Mouse (Mus musculus) heart, embryonic 14.5 days (tissue): ENCODE measurements around the gene 4930404N11Rik. TPM values are rescaled to one million over a fixed set of nuclear protein-coding genes. Genes with fewer than 3 reads are reported as not detected.

Experiments used
- ATAC-seq: fragments of 200-750 bp; cut with Nextera tagmentation; 2 replicates; pipeline ENCODE4 v1.8.0; 2017; ENCODE audit warnings: low read depth, moderate TSS enrichment; ENCODE audit not compliant: insufficient number of reproducible peaks, insufficient read depth, low FRiP score
- H3K27ac ChIP-seq, 2 experiments: fragments of 200-500 bp in 1 of 2; fragments of 300-500 bp in 1 of 2; sonication (generic) in 1 of 2; replicated peaks in 1 of 2; 2 replicates each; pipeline ENCODE4 v1.5.1; 2012 to 2014; ENCODE audit warnings: low read depth in 2 of 2, low read length in 2 of 2, control low read depth in 1 of 2, mild to moderate bottlenecking in 1 of 2, mixed read lengths in 1 of 2; ENCODE audit not compliant: control insufficient read depth in 1 of 2, insufficient read depth in 1 of 2
- H3K27me3 ChIP-seq: fragments of 300-500 bp; sonication (generic); 2 replicates; pipeline ENCODE4 v1.6.1; 2014; ENCODE audit warnings: mild to moderate bottlenecking, low read length, control low read depth; ENCODE audit not compliant: control insufficient read depth, insufficient read depth
- H3K36me3 ChIP-seq: fragments of 300-500 bp; sonication (generic); 2 replicates; pipeline ENCODE4 v1.6.1; 2014; ENCODE audit warnings: mild to moderate bottlenecking, control low read depth, low read length, mixed read lengths; ENCODE audit not compliant: control insufficient read depth, insufficient read depth
- H3K4me1 ChIP-seq, 2 experiments: fragments of 200-500 bp in 1 of 2; fragments of 300-500 bp in 1 of 2; sonication (generic) in 1 of 2; 2 replicates each; pipeline ENCODE4 v1.6.1; 2012 to 2014; ENCODE audit warnings: low read length in 2 of 2, control low read depth in 1 of 2, mixed read lengths in 1 of 2; ENCODE audit not compliant: control insufficient read depth in 2 of 2, insufficient read depth in 2 of 2
- H3K4me2 ChIP-seq: fragments of 300-500 bp; sonication (generic); 2 replicates; pipeline ENCODE4 v1.6.1; 2014; ENCODE audit warnings: mild to moderate bottlenecking, low read length
- H3K4me3 ChIP-seq, 2 experiments: fragments of 200-500 bp in 1 of 2; fragments of 300-500 bp in 1 of 2; sonication (generic) in 1 of 2; 2 replicates each; pipeline ENCODE4 v1.5.1; 2012 to 2014; ENCODE audit warnings: low read length in 2 of 2, mild to moderate bottlenecking in 2 of 2, control low read depth in 1 of 2, low read depth in 1 of 2, moderate library complexity in 1 of 2; ENCODE audit not compliant: control insufficient read depth in 1 of 2, insufficient read depth in 1 of 2
- H3K9ac ChIP-seq: fragments of 300-500 bp; sonication (generic); 2 replicates; pipeline ENCODE4 v1.6.1; 2014; ENCODE audit warnings: mild to moderate bottlenecking, low read length
- H3K9me3 ChIP-seq: fragments of 300-500 bp; sonication (generic); 2 replicates; pipeline ENCODE4 v1.6.1; 2016; ENCODE audit warnings: low read length, control low read depth; ENCODE audit not compliant: control insufficient read depth
- WGBS: fragments of 180-500 bp; shearing (Covaris S2); extraction: QIAGEN DNeasy Blood & Tissue Kit; methylation state at CpG from one replicate; pipeline ENCODE4 v1.1.7; 2014; 5-methylcytosine and 5-hydroxymethylcytosine counted together
- polyA plus RNA-seq: library from polyadenylated mRNA; unstranded; fragments of >200 nt; fragmentation: Nextera tagmentation; extraction: Ambion mirVana; gene quantifications from 2 replicates; pipeline ENCODE4 v1.2.1, GENCODE M21; 2014

4930404N11Rik gene
- polyA plus RNA-seq, 1 experiment from 2014 or later: 0.38 TPM

DNA sequence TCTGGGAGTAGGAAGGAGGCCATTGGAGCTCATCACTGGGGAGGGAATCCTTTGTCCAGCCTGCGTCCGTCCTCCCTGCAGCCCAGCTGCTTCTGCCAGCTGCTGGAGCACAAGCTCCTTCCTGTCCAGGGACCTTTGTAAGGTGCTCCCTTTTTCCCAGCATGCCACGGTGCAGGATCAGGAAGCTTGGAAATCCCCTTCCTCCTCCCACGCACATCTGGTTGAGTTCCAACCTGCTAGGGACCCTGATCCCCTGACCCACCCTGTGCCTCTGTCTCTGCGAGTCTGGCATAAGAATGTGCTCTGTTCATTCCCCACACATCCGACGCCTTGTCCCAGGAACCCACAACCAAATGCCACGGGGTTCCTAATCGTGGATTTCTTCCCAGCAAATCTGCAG is 45.4 kb upstream of the 4930404N11Rik start:
- no peak for ATAC-seq
- peaks cover 38% of the 10 kb centered on the region for H3K36me3 ChIP-seq
- H3K4me3 ChIP-seq: no peak overlapping the region
- no peaks in the 10 kb centered on the region for H3K9me3 ChIP-seq
- no peaks in the 10 kb centered on the region for H3K27me3 ChIP-seq
- WGBS: 66% methylated on average over 9 of the region's 9 CpGs
- peak overlapping the region; percentile 52 for H3K4me2 ChIP-seq
- H3K4me1 ChIP-seq: peaks cover 72 to 93% of the 10 kb centered on the region in 2 experiments
- H3K9ac ChIP-seq: peak overlapping the region; percentile 49
- H3K27ac ChIP-seq: peak overlapping the region; percentile 92 to 97

DNA sequence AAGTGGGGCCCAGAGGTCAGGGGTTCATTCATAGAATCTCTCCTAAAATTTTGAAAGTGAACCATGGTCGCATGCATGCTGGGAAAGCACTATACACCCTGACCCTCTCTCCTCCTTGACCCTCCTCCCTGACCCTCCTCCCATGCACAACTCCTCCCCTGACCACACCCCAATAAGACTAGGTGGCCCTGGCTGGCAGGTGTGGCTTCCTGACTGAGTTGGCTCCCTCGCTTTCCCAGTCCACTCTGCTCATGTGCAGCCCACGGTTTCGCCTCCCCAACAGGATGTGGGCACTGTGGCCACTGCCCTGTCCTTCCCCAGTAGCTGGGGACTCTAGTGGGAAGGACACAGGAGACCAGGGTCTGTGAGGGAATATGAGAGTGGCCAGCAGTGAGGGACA is 44.7 kb upstream of the 4930404N11Rik start:
- peak overlapping the region; percentile 56 to 97 for H3K27ac ChIP-seq
- no peak overlapping the region for H3K4me3 ChIP-seq
- no peak overlapping the region; the same call in 1 of the 2 replicates for H3K9ac ChIP-seq
- WGBS: 60% methylated on average over 4 of the region's 4 CpGs
- H3K36me3 ChIP-seq: peaks cover 44% of the 10 kb centered on the region
- H3K4me2 ChIP-seq: peak overlapping the region; percentile 35
- H3K4me1 ChIP-seq: peaks cover 71 to 94% of the 10 kb centered on the region in 2 experiments
- no peak for ATAC-seq
- no peaks in the 10 kb centered on the region for H3K9me3 ChIP-seq
- no peaks in the 10 kb centered on the region for H3K27me3 ChIP-seq

GRCm38 (mm10) chr10:81409330-81409729 is 43.7 kb upstream of the 4930404N11Rik start:
- WGBS: 38% methylated on average over 6 of the region's 8 CpGs
- ATAC-seq: no peak
- Histone ChIP-seq H3K4me1 (peaks cover 63 to 84% of the 10 kb centered on the region in 2 experiments), H3K9me3 (no peaks in the 10 kb centered on the region), H3K4me3 (peak overlapping the region; percentile 6 to 12; a peak in 3 of 4 replicates), H3K27me3 (no peaks in the 10 kb centered on the region), H3K9ac (peak overlapping the region; percentile 28; the same call in 1 of the 2 replicates), H3K27ac (peak overlapping the region; percentile 33 to 97), H3K36me3 (peaks cover 47% of the 10 kb centered on the region), H3K4me2 (peak overlapping the region; percentile 35)

DNA sequence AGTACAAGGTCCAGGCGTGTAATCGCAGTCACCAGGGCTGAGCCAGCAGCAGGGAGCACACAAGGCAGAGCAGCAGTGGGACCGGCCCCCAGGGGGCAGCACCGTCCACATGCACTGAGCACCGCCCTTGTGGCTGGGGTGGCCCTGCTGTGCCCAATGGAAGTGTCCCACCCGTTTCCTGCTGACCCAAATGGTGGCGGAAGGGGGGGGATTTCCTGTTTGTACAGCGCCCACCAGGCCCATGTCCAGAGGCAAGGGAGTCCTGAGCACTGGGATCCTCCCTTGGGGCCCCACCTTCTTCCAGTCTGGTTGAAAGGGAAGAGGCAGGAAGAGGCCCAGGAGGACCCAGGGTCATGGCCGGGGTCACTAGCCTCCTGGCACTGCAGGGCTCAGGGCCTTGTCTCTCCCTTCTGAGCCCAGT is 43.3 kb upstream of the 4930404N11Rik start:
- H3K9ac ChIP-seq: no peak overlapping the region; the same call in 1 of the 2 replicates
- peak; percentile 37 for ATAC-seq
- no peaks in the 10 kb centered on the region for H3K27me3 ChIP-seq
- H3K4me3 ChIP-seq: no peak overlapping the region
- peaks cover 52% of the 10 kb centered on the region for H3K36me3 ChIP-seq
- H3K27ac ChIP-seq: peak overlapping the region; percentile 24 to 97
- H3K4me1 ChIP-seq: peaks cover 59 to 81% of the 10 kb centered on the region in 2 experiments
- H3K9me3 ChIP-seq: no peaks in the 10 kb centered on the region
- no peak overlapping the region for H3K4me2 ChIP-seq
- 26% methylated on average over 9 of the region's 9 CpGs for WGBS

DNA sequence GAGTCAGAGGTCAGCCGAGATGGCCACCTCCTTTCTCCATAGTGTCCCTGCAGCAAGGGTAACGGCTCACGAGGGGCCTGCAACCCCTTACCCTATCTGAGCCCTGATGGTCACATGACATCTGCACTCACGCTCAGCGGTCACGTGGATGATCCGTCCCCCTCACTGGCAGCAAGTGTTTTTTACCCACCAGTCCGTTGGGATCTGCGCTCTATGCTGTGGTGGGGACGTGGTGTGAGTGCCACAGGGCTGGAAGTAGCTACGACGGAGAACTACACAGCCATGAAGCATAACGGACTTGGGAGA is 42.8 kb upstream of the 4930404N11Rik start:
- Histone ChIP-seq H3K4me1 (peaks cover 55 to 80% of the 10 kb centered on the region in 2 experiments), H3K9ac (peak overlapping the region; percentile 38; the same call in 1 of the 2 replicates), H3K36me3 (peaks cover 57% of the 10 kb centered on the region), H3K4me3 (no peak overlapping the region), H3K4me2 (no peak overlapping the region), H3K27ac (peak overlapping the region; percentile 24 to 97; a peak in 3 of 4 replicates), H3K9me3 (no peaks in the 10 kb centered on the region), H3K27me3 (no peaks in the 10 kb centered on the region)
- 46% methylated on average over 13 of the region's 13 CpGs for WGBS
- no peak for ATAC-seq

DNA sequence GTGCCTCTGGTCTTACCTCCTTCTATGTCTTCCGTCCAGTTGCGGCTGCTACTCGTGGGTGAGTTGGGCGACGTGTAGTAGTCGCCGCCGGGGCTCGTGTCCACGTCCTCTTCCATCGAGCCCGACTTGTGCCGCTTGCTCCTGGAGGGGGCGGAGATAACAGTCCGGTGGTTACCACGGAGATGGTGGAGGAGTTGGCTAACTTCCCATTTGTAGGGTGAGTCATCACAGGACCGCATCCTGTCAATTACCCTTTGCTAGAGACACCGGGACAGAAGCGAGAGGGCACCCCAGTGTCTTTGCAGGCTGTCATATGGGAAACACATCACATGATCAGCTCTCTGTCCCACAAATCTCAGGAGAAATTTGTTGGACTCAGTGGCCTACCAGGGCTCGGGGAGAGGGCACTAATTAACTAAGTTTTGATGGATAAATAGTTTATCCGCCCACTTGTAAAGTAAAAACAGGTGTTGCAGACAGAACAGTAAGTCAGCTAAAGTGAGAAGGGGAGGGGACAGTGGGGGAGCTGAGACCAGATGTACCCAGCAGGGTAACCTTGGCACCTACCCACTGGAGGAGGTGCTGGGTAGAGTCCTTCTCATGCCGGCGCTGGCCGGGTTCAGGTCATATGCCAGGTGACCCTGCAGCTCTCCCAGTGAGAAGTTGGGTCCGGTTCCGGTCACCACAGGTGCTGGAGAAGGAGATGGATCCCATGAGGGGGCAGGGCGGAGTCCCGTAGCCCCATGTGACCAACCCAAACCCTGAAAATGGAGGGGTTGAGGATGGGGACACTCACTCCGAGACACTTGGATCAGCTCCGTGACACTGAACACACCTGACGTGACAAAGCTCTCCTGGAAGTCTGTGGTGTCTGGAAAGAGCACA is 42.2 kb upstream of the 4930404N11Rik start:
- Histone ChIP-seq H3K4me1 (peaks cover 52 to 80% of the 10 kb centered on the region in 2 experiments), H3K36me3 (peaks cover 59% of the 10 kb centered on the region), H3K4me3 (peak overlapping the region; percentile 26 to 34), H3K27me3 (no peaks in the 10 kb centered on the region), H3K4me2 (peak overlapping the region; percentile 56), H3K9ac (peak overlapping the region; percentile 64), H3K9me3 (no peaks in the 10 kb centered on the region), H3K27ac (peak overlapping the region; percentile 42 to 97)
- 22% methylated on average over 31 of the region's 31 CpGs for WGBS
- 0 out of 2 replicates have a peak, but pooled peaks have one; percentile 17 for ATAC-seq

DNA sequence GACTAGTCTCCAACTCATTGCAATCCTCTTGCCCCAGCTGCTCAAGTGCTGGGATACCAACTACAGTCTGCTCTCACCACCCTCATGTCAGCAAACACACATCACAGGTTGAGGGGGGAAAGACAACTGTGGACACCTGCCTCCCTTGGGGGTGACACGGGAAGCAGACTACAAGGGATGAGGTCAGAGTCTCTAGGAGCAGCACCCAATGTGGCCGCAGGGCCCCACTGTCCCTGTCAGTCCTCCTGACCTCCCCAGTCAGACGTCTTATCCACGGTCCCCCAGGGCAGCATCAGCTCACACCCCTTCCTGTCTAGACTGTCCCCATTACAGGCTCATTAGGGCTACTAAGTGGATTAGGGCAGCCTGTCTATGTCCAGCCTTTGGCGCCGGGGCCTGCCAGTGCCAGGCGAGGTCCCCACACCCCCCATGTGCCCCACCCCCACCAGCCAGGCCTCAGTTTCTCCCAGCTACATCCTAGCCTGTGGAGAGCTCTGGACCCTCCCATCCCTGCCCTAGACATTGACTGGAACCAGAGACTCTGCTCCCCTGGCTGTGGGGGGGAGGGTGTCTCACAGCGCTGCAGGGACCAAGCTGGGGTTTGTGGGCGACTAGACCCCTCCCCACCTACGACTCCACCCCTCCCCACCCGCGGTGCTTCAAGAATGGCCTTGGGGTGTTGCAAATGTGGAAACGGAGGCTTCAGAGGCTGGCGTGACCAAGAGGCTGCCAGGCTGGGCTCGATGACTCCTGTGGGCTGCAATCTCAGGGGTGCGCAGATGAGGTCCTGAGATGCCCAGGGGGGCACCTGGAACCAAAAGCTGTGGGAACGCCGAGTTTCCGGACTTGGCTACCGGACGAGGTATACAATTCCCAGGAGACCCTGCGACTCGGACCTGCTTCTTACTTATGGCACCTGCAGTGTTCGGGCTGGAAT is 41.2 kb upstream of the 4930404N11Rik start:
- H3K27ac ChIP-seq: peak overlapping the region; percentile 42 to 97
- ATAC-seq: no peak
- H3K4me3 ChIP-seq: peak overlapping the region; percentile 26 to 34
- H3K4me1 ChIP-seq: peaks cover 50 to 80% of the 10 kb centered on the region in 2 experiments
- H3K36me3 ChIP-seq: peaks cover 56% of the 10 kb centered on the region
- H3K27me3 ChIP-seq: no peaks in the 10 kb centered on the region
- WGBS: 27% methylated on average over 24 of the region's 24 CpGs
- H3K9ac ChIP-seq: peak overlapping the region; percentile 64
- peak overlapping the region; percentile 56 for H3K4me2 ChIP-seq
- no peaks in the 10 kb centered on the region for H3K9me3 ChIP-seq
